Mouse (Mus musculus) frontal cortex, postnatal 36 days (tissue): ENCODE measurements at regions not wholly inside any gene's neighbourhood (a gene's known extent, or its start where the extent isn't known, plus 50 kb on each side); places are given as distances from the start of the nearest gene placed in this dataset.

Experiments
- DNase-seq, 2 experiments: peaks; one replicate each; pipeline ENCODE4 v3.0.0; 2022; ENCODE audit warnings: low spot score in 2 of 2

DNA sequence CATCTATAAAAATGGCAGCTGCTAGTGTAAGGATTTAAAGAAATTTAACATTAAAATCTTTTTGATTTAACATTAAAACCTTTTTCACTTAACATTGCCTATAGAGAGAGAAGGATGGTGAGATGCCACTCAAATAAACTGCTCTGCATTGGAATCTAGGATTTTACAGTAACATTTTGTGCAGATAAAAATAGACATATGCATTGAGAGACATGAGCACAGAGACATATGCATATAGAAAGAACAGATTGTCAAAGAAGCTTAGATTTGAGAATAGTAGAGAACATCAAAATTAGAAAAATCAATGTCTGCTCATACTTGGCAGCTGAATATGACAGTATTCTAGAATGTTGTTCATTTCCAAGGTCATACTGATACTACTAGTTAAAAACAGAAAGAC, 220.2 kb downstream of the Arap2 start:
- DNase-seq, result no peak

DNA sequence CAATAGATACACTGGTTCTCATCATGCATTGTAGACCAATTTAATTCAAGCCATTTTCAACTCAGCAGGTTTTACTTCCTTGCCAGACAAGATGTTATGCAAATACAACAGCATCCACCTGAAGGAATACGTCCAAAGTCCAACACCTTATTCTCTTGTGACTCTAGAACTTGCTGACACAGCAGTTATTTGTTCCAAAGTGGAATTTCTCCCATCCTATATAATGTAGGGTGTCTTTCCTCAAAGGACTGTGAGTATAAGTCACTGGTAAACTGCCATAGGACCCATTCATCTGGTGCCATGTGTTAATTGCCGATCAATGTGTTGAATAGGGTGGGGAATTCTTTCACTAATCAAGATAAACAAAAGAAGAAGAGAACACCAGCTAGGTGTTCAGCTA, 226.7 kb downstream of the Arap2 start:
- DNase-seq, result no peak

DNA sequence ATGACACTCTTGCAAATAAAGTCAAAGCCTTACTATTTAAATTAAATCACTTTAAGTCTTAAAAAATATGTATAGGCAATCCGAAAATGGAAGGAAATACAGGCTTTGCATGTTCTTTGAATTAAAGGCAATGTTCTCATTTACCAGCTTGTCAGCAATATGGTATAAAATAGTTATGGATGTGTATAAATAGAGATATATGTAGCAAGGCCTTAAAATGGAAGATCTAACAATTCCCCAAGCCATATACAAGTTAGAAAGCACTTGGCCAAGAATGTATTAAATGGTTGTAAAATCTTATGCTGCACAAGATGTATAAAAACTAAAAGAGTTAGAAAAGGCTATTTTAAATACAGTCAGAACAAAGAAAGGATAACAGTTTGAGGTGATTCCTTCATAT, 254.1 kb downstream of the Arap2 start:
- DNase-seq, result no peak

DNA sequence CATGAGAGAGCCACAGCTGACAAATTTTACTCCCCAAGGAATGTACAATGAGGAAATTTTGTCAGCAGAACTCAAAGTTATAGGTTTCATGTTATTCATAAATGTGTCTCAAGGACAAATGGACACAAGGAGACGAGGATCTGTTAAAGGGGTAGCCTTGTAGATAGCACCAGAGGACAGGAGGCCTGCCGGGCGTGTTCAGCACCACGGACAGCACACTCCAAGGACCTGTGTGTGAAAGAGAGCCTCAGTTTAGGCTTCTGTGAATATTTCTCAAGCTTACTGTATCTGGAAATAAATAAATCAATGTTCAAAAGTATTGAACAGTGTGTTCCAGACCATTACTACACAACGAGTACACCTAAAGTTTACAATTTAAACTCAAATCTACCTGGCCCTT, 282.4 kb downstream of the Arap2 start:
- no peak for DNase-seq

DNA sequence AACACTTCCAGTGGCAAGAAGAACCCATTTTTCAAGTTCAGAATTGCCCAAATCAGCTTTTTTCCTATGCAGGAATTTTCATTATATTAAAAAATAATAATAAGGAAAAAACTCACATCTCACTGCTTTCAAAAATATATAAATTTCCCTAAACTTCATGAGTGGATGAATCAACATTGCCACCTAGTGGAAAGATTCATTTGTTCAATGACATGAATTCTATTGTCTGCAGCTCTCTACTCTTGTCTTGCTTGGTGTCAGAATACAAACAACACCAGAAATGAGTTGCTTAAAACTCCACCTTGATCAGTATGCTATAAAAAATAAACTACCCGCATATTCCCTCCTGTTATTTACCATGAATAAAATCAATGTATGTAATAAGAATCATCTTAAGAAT, 285.0 kb downstream of the Arap2 start:
- DNase-seq, result peak in 1 of 2 experiments; percentile 5

DNA sequence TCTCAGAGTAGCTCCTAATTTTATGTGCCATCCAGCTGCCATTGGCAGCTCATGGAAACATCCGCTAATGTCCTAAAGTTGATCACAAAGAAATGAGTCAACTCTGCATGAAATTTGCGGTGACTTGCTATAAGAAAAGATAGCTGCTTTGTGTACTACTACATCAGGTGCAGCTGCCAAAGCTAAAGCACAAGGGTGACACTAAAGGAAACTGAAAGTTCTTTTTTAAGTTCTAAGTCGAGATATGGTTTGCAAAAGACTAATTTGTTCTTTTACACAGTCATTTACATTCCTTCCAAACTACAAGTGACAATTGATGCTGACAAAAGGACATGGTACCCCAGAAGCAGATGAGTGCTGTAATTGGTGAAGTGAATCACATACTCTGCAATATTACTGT, 292.5 kb downstream of the Arap2 start:
- no peak for DNase-seq

DNA sequence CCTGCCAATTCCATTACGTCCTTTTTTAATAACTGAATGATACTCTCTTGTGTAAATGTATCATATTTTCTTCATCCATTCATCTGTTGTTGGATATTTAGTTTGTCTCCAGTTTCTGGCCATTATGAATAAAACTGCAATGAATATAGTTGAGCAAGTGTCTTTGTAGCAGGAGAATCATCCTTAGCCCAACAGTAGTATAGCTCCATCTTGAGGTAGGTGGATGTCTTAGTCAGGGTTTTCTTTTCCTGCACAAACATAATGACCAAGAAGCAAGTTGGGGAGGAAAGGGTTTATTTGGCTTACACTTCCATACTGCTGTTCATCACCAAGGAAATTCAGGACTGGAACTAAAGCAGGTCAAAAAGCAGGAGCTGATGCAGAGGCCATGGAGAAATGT, 299.2 kb downstream of the Arap2 start:
- peak in 1 of 2 experiments; percentile 2 for DNase-seq

DNA sequence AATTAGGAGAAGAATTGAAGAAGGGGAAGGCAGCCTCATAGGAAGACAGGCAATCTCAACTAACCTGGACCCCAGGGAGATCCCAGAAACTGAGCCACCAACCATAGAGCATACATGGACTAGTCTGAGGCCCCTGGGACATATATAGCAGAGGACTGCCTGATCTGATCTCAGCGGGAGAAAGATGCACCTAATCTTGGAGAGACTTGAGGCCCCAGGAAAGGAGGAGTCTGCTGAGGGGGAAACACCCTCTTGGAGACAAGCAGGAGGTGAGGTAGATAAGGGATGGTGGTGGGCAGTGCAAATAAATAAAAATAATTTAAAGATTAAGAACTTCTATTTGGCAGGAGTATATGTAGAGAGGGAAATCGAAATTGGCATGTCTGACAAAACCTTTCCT, 303.4 kb downstream of the Arap2 start:
- DNase-seq, result no peak
